Mouse (Mus musculus) hindbrain, embryonic 10.5 days (tissue): Measurements from ENCODE around the gene Mmp19. TPM values are rescaled to one million over a fixed set of nuclear protein-coding genes. Genes with fewer than 3 reads are reported as not detected.

Experiments
- DNase-seq: peaks from one replicate; pipeline ENCODE4 v3.0.0-alpha.2; 2017; ENCODE audit warnings: low spot score
- H3K27ac ChIP-seq: fragments of 300-500 bp; sonication (generic); 2 replicates; pipeline ENCODE4 v1.5.1; 2016; ENCODE audit warnings: mild to moderate bottlenecking, moderate library complexity
- H3K27me3 ChIP-seq: fragments of 300-500 bp; sonication (generic); 2 replicates; pipeline ENCODE4 v1.6.1; 2016; ENCODE audit warnings: mild to moderate bottlenecking; ENCODE audit not compliant: poor library complexity, insufficient read depth, severe bottlenecking
- H3K36me3 ChIP-seq: fragments of 300-500 bp; sonication (generic); 2 replicates; pipeline ENCODE4 v1.6.1; 2016; ENCODE audit warnings: mild to moderate bottlenecking, moderate library complexity
- H3K4me1 ChIP-seq: fragments of 300-500 bp; sonication (generic); replicated peaks from 2 replicates; pipeline ENCODE4 v1.6.1; 2016; ENCODE audit warnings: mild to moderate bottlenecking
- H3K4me3 ChIP-seq: fragments of 300-500 bp; sonication (generic); 2 replicates; pipeline ENCODE4 v1.5.1; 2016; ENCODE audit warnings: mild to moderate bottlenecking, moderate library complexity
- H3K9me3 ChIP-seq: fragments of 300-500 bp; sonication (generic); 2 replicates; pipeline ENCODE4 v1.6.1; 2016; ENCODE audit warnings: mild to moderate bottlenecking, moderate library complexity
- WGBS: fragments of 180-500 bp; shearing (Covaris S2); methylation state at CpG from one replicate; pipeline ENCODE4 v1.1.7; 2016; 5-methylcytosine and 5-hydroxymethylcytosine counted together
- polyA plus RNA-seq: library from polyadenylated mRNA; unstranded; fragments of >200 nt; fragmentation: Nextera tagmentation; extraction: Ambion mirVana; gene quantifications from 2 replicates; pipeline ENCODE4 v1.2.1, GENCODE M21; 2016

Gene Mmp19
- polyA plus RNA-seq, 1 experiment from 2014 or later, result 0.39 TPM

DNA sequence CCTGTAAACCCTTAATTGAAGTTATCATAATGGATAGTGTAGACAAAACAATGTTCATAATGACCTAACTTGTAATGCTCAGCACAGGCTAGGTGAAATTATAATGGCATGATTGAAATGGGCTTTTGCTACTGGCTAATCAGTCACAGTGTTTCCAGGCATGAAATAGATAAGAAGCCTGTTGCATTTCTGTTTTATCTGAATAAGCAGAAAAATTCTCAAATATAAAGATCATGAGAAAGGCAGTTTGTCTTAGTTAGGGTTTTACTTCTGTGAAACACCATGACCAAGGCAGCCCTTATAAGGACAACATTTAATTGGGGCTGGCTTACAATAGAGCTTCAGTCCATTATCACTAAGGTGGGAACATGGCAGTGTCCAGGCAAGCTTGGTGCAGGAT is 49.9 kb downstream of the Mmp19 start:
- Histone ChIP-seq H3K27ac (no peak overlapping the region), H3K36me3 (peaks cover 88% of the 10 kb centered on the region), H3K9me3 (no peaks in the 10 kb centered on the region), H3K4me1 (no peaks in the 10 kb centered on the region), H3K4me3 (no peak overlapping the region), H3K27me3 (no peaks in the 10 kb centered on the region)
- no peak for DNase-seq

DNA sequence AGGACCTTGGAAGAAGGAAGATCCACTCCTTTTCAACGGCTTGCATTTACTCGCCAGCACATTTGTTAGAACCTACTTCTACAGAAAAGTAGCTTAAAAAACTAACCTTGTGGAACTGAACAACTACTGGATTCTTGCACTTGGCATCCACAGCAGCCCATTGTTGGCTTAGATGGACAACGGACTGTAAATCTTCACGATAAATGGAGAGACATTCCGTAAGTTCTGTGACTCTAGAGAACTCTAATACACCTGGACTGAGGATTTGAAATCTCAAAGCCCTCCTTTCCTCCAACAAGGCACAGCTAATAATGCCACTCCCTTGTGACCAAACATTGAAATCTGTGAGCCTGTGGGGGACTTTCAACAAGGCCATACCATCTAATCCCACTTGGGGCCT is 52.5 kb downstream of the Mmp19 start:
- 96% methylated on average over 5 of the region's 5 CpGs for WGBS
- no peaks in the 10 kb centered on the region for H3K9me3 ChIP-seq
- no peaks in the 10 kb centered on the region for H3K27me3 ChIP-seq
- H3K4me1 ChIP-seq, result no peaks in the 10 kb centered on the region
- DNase-seq, result no peak
- H3K4me3 ChIP-seq, result no peak overlapping the region
- H3K27ac ChIP-seq, result no peak overlapping the region
- H3K36me3 ChIP-seq, result peaks cover 82% of the 10 kb centered on the region

DNA sequence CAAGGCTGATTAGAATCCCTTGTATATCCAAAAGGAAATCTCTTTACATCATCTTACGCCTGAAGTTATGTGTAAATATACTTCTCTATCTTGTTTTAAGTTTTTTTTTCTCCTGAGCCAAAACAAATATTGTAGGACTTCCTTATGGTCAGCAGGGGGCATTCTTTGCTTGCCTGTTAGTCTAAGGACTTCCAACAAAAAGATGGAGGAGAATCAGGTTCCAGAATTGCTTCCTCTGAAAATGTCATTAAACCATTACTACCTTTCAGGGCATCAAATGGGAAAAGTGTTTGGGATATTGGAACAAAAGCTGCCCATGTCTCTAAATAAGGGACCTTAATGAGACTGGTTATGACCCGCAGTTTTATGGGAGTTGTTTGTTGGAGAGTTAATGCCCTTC is 54.8 kb downstream of the Mmp19 start:
- H3K36me3 ChIP-seq, result peaks cover 82% of the 10 kb centered on the region
- H3K27me3 ChIP-seq, result no peaks in the 10 kb centered on the region
- no peak overlapping the region for H3K27ac ChIP-seq
- DNase-seq, result no peak
- H3K4me3 ChIP-seq, result no peak overlapping the region
- no peaks in the 10 kb centered on the region for H3K9me3 ChIP-seq
- WGBS, result 74% methylated on average over 2 of the region's 2 CpGs
- H3K4me1 ChIP-seq, result no peaks in the 10 kb centered on the region

DNA sequence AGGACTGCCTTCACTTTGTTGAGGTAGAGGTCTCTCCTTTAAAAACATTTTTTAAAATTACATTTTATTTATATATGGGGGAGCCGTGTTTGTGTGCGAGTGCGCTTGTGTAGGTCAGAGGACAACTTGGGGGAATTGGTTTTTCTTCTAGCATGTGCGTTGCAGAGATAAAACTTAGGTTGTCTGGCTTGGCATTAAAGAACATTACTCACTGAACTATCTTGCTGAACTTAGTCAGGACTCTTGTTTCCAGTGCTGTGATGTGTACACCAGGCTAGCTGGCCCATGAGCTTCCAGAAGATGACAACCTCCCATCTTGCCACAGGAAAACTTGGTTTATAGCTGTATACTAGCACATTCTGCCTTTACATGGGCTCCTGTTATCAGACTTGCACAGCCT is 56.0 kb downstream of the Mmp19 start:
- H3K27ac ChIP-seq, result no peak overlapping the region
- no peak overlapping the region for H3K4me3 ChIP-seq
- H3K4me1 ChIP-seq, result no peaks in the 10 kb centered on the region
- peaks cover 80% of the 10 kb centered on the region for H3K36me3 ChIP-seq
- no peaks in the 10 kb centered on the region for H3K27me3 ChIP-seq
- DNase-seq, result no peak
- H3K9me3 ChIP-seq, result no peaks in the 10 kb centered on the region
- 97% methylated on average over 4 of the region's 4 CpGs for WGBS

DNA sequence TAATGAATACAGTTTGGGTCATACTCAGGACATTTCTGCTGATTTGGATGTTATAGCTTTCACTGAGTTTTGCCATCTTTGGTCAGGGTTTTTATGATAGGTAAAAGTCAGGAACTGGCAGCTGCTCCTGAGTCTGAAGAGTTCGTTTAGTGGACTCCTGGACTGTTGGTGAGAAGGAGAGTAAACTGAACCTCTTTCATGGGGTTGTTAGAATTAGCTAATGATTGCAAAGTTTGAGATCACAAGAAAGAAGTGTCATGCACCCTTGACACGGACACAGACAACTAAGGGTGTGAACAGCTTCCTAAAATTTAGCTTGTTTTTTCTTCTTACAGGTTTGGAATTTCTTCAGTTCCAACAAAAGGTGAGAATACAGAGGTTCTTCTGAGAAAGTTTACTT is 57.7 kb downstream of the Mmp19 start:
- no peak overlapping the region for H3K4me3 ChIP-seq
- H3K36me3 ChIP-seq, result peaks cover 80% of the 10 kb centered on the region
- no peaks in the 10 kb centered on the region for H3K27me3 ChIP-seq
- H3K27ac ChIP-seq, result no peak overlapping the region
- H3K9me3 ChIP-seq, result no peaks in the 10 kb centered on the region
- H3K4me1 ChIP-seq, result no peaks in the 10 kb centered on the region
- DNase-seq, result no peak
- WGBS, result 80% methylated on average over 2 of the region's 2 CpGs

DNA sequence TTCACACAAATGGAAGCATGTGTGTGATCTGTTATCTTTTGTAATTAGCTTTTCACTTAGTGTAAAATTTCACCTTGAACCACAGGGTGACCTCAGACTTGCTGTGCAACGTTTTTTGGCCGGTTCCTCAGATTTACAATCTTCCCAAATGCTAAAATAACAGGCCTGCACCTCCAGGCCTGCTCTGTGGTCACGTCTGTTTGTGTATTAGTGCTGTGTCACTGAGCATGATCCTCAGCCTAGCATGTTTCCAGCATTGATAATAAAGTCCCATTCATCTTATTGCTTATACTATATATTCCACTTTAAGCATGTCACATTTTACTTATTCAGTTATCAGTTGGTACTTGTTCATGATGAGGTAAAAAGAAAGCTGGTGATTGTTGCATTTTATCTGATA is 59.6 kb downstream of the Mmp19 start:
- Histone ChIP-seq H3K4me3 (no peak overlapping the region), H3K4me1 (no peaks in the 10 kb centered on the region), H3K9me3 (no peaks in the 10 kb centered on the region), H3K27me3 (no peaks in the 10 kb centered on the region), H3K27ac (no peak overlapping the region), H3K36me3 (peaks cover 77% of the 10 kb centered on the region)
- 79% methylated on average over 3 of the region's 3 CpGs for WGBS
- no peak for DNase-seq

Other genes starting within 250 kb of the Mmp19 start
- gene Zc3h10, start 243.1 kb upstream of the Mmp19 start, polyA plus RNA-seq, result 16.9 and 19.9 TPM in 2 replicates
- 2,868 and 3,332 TPM in 2 replicates for gene Rpl41, start 241.6 kb upstream of the Mmp19 start, polyA plus RNA-seq
- gene Pa2g4, start 224.9 kb upstream of the Mmp19 start, polyA plus RNA-seq, result 205 and 257 TPM in 2 replicates
- gene Erbb3, start 201.3 kb upstream of the Mmp19 start, polyA plus RNA-seq, result 5.0 and 13.5 TPM in 2 replicates
- 472 and 519 TPM in 2 replicates for gene Rps26, start 164.2 kb upstream of the Mmp19 start, polyA plus RNA-seq
- 2.6 and 3.5 TPM in 2 replicates for gene Ikzf4, start 144.9 kb upstream of the Mmp19 start, polyA plus RNA-seq
- gene Suox, start 116.8 kb upstream of the Mmp19 start, polyA plus RNA-seq, result 11.1 and 14.6 TPM in 2 replicates
- 73.5 and 86.0 TPM in 2 replicates for gene Rab5b, start 94.6 kb upstream of the Mmp19 start, polyA plus RNA-seq
- gene Pmel, start 86.7 kb upstream of the Mmp19 start, polyA plus RNA-seq, result 7.1 and 7.3 TPM in 2 replicates
- 91.0 and 109 TPM in 2 replicates for gene Cdk2, start 85.9 kb upstream of the Mmp19 start, polyA plus RNA-seq
- gene Dgka, start 46.1 kb upstream of the Mmp19 start, polyA plus RNA-seq, result 4.1 and 4.4 TPM in 2 replicates
- gene Pym1, start 43.0 kb upstream of the Mmp19 start, polyA plus RNA-seq, result 54.7 and 62.2 TPM in 2 replicates
- gene Dnajc14, start 13.2 kb downstream of the Mmp19 start, polyA plus RNA-seq, result 50.4 and 56.0 TPM in 2 replicates
- gene Tmem198b, start 13.5 kb downstream of the Mmp19 start, polyA plus RNA-seq, result 19.1 and 23.3 TPM in 2 replicates
- 251 and 263 TPM in 2 replicates for gene Sarnp, start 26.4 kb downstream of the Mmp19 start, polyA plus RNA-seq
- 74.1 and 97.0 TPM in 2 replicates for gene Ormdl2, start 30.7 kb downstream of the Mmp19 start, polyA plus RNA-seq
- 8.9 and 11.1 TPM in 2 replicates for gene Gdf11, start 100.8 kb downstream of the Mmp19 start, polyA plus RNA-seq
- gene Cd63, start 110.1 kb downstream of the Mmp19 start, polyA plus RNA-seq, result 240 and 253 TPM in 2 replicates
- 15.8 and 18.7 TPM in 2 replicates for gene Rdh5, start 132.0 kb downstream of the Mmp19 start, polyA plus RNA-seq
- 229 and 285 TPM in 2 replicates for gene Bloc1s1, start 133.1 kb downstream of the Mmp19 start, polyA plus RNA-seq
- gene Itga7, start 142.9 kb downstream of the Mmp19 start, polyA plus RNA-seq, result 3.7 and 4.0 TPM in 2 replicates
- not detected in 2 replicates for gene Mettl7b, start 170.1 kb downstream of the Mmp19 start, polyA plus RNA-seq
- gene Olfr9, start 198.5 kb downstream of the Mmp19 start, polyA plus RNA-seq, result 0.06 TPM in 1 of 2 replicates, not detected in the other
- not detected in 2 replicates for gene Olfr763, start 219.9 kb downstream of the Mmp19 start, polyA plus RNA-seq
- gene Olfr764-ps1, start 249.0 kb downstream of the Mmp19 start, polyA plus RNA-seq, result not detected in 2 replicates